Mouse (Mus musculus): ENCODE measurements at regions not wholly inside any gene's neighbourhood (a gene's known extent, or its start where the extent isn't known, plus 50 kb on each side); places are given as distances from the start of the nearest gene placed in this dataset.
"Not testable (repeated sequence)": the region's sequence is repeated elsewhere in the genome, so short reads cannot be mapped to it uniquely, and the experiment has no call there.

GRCm38 (mm10) chr3:8163030-8163429 is 1446.9 kb downstream of the Zfp704 start:
- DNase-seq (ENCODE audit: low read depth, low spot score), result no peak

GRCm38 (mm10) chr3:8161997-8162756 is 1447.7 kb downstream of the Zfp704 start:
- no peak for DNase-seq (ENCODE audit: low read depth, low spot score)

GRCm38 (mm10) chr3:8143016-8143415 is 1466.9 kb downstream of the Zfp704 start:
- DNase-seq (ENCODE audit: low read depth, low spot score), result no peak

- no peak for DNase-seq (ENCODE audit: low read depth, low spot score)
These were observed 1467.7 kb downstream of the Zfp704 start for GRCm38 (mm10) chr3:8142190-8142589.

GRCm38 (mm10) chr3:8141664-8142084 is 1468.2 kb downstream of the Zfp704 start:
- DNase-seq (ENCODE audit: low read depth, low spot score), result no peak

- not testable (repeated sequence) for DNase-seq (ENCODE audit: low read depth, low spot score)
These were observed 1486.2 kb downstream of the Zfp704 start for GRCm38 (mm10) chr3:8123641-8124040.

- DNase-seq (ENCODE audit: low read depth, low spot score), result no peak
These were observed 1486.7 kb downstream of the Zfp704 start for GRCm38 (mm10) chr3:8123141-8123540.

- DNase-seq (ENCODE audit: low read depth, low spot score), result no peak
These were observed 1478.0 kb upstream of the 1700008P02Rik start for GRCm38 (mm10) chr3:8098291-8098690.

GRCm38 (mm10) chr3:8084749-8085148 is 1464.5 kb upstream of the 1700008P02Rik start:
- no peak for DNase-seq (ENCODE audit: low read depth, low spot score)

- DNase-seq (ENCODE audit: low read depth, low spot score), result peak; percentile 2
These were observed 1433.5 kb upstream of the 1700008P02Rik start for GRCm38 (mm10) chr3:8053711-8054110.

GRCm38 (mm10) chr3:8051167-8051566 is 1430.9 kb upstream of the 1700008P02Rik start:
- DNase-seq (ENCODE audit: low read depth, low spot score), result no peak

- no peak for DNase-seq (ENCODE audit: low read depth, low spot score)
These were observed 1429.5 kb upstream of the 1700008P02Rik start for GRCm38 (mm10) chr3:8049706-8050105.

- DNase-seq (ENCODE audit: low read depth, low spot score), result no peak
These were observed 1426.1 kb upstream of the 1700008P02Rik start for GRCm38 (mm10) chr3:8046348-8046747.

- no peak for DNase-seq (ENCODE audit: low read depth, low spot score)
These were observed 1416.5 kb upstream of the 1700008P02Rik start for GRCm38 (mm10) chr3:8036697-8037096.

- DNase-seq (ENCODE audit: low read depth, low spot score), result no peak
These were observed 1415.0 kb upstream of the 1700008P02Rik start for GRCm38 (mm10) chr3:8035091-8035729.

- DNase-seq (ENCODE audit: low read depth, low spot score), result no peak
These were observed 1406.2 kb upstream of the 1700008P02Rik start for GRCm38 (mm10) chr3:8026325-8027017.

GRCm38 (mm10) chr3:8022654-8023053 is 1402.4 kb upstream of the 1700008P02Rik start:
- no peak for DNase-seq (ENCODE audit: low read depth, low spot score)

- no peak for DNase-seq (ENCODE audit: low read depth, low spot score)
These were observed 1397.2 kb upstream of the 1700008P02Rik start for GRCm38 (mm10) chr3:8017489-8017888.

- DNase-seq (ENCODE audit: low read depth, low spot score), result no peak
These were observed 1396.7 kb upstream of the 1700008P02Rik start for GRCm38 (mm10) chr3:8016945-8017344.

- DNase-seq (ENCODE audit: low read depth, low spot score), result no peak
These were observed 1389.7 kb upstream of the 1700008P02Rik start for GRCm38 (mm10) chr3:8009966-8010365.

- no peak for DNase-seq (ENCODE audit: low read depth, low spot score)
These were observed 1386.6 kb upstream of the 1700008P02Rik start for GRCm38 (mm10) chr3:8006708-8007395.

GRCm38 (mm10) chr3:8006273-8006672 is 1386.0 kb upstream of the 1700008P02Rik start:
- no peak for DNase-seq (ENCODE audit: low read depth, low spot score)

Measured in skeletal muscle tissue, adult 2 months (tissue).